Mouse (Mus musculus): Measurements from ENCODE around the gene Acmsd.
A peak's percentile ranks its signal among the peaks of the same experiment; 100 is the strongest.
"Not testable (repeated sequence)": the region's sequence is repeated elsewhere in the genome, so short reads cannot be mapped to it uniquely, and the experiment has no call there.

Gene Acmsd

DNA sequence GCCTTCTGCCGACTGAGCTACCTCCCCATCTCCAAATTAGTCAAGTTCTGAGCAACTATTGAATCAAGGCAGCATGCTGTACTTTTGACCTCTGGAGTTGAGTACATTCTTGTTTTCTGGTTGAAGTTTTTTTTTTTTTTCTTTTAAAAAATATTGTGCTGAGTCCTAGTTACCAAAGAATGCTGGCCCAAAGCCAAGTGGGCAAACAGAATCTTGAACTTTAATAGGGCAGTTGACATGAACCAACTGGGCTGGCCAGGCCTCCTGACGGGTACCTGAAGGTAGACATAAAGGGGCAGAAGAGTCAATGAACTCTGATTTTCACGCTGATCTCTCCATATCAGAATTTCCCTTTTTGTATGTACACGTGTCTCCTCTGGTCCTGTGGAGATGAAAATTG, at the start of gene Acmsd:
Acmsd (plus strand) TSS at position 318 of the 400 bp plus-strand sequence.
- DNase-seq (ENCODE audit: low spot score in 2 of 2): no peak

DNA sequence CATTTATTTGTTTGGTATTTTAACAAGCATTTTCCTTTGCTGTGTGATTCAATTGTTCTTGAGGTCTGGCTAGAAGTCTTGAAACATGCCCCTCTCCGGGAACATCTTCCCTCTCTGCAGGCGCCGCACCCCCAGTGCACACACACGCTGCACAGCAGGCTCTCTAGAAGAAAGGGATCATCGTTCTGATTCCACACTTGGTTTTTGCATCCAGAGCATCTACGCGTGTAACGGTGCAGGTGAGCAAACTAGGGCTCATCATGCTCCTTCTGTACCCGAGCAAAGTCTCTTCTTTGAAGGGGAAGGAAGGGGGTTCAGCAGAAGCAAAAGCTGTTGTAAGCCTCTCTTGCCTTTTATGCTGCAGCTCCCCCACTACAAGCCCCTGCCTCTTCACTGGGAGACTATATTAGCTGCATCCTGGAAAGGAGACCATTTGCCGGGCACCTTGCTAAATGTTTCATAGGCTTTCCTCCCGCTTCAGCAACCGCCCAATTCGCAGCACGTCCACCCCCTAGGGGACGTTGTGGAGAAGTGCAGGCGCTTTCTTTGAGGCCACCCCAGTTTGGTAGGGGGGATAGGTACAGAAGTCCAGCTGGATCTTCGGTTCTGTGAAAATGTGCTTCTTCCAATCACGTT, 49.6 kb upstream of the Acmsd start, which contains the start of gene Tmem163:
Tmem163 (minus strand) TSS at position 51 of the 636 bp plus-strand sequence.
- DNase-seq (ENCODE audit: low spot score in 2 of 2): peak in 1 of 2 experiments; percentile 19

DNA sequence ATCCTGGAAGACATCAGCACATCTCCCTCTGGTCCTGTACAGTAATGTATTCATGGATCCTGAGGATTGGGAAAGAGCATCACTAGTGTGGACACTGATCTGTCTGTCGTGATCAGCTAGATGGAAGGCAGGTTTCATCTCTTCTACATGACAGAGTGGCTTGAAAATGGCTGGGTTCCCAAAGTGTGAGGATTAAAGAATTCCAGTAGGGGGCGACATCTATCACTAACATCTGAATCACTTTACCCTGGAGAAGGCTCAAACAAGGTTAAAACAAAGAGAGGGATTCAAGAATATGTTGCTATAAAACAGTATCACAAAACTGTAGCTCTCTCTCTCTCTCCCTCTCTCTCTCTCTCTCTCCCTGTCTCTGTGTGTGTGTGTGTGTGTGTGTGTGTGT, 32.7 kb upstream of the Acmsd start:
- DNase-seq (ENCODE audit: low spot score in 2 of 2): no peak

GRCm38 (mm10) chr1:127702187-127702586, 27.0 kb upstream of the Acmsd start:
- DNase-seq (ENCODE audit: low spot score in 2 of 2): no peak

- DNase-seq (ENCODE audit: low spot score in 2 of 2): peak in 1 of 2 experiments; percentile 15
Observed at GRCm38 (mm10) chr1:127706269-127706668, 22.9 kb upstream of the Acmsd start.

- peak; percentile 10 for DNase-seq (ENCODE audit: low spot score in 2 of 2)
Observed at GRCm38 (mm10) chr1:127716441-127716840, 12.8 kb upstream of the Acmsd start.

DNA sequence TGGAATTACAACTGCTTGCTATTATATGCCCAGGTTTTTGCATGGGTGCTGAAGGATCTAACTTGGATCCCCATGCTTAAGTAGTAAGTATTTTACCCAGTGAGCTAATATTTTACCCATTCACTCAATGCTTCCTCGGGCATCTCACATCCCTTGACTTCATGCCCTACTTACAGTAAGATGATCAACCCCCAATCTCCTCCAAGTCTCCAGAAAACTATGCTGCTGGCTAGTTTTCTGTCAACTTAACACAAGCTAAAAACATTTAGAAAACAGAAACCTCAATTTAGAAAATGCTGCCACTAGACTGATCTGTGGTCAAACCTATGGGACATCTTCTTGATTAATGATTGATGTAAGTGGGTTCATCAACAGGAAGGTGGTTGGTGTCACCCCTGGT, 10.9 kb upstream of the Acmsd start:
- no peak for DNase-seq (ENCODE audit: low spot score in 2 of 2)

DNA sequence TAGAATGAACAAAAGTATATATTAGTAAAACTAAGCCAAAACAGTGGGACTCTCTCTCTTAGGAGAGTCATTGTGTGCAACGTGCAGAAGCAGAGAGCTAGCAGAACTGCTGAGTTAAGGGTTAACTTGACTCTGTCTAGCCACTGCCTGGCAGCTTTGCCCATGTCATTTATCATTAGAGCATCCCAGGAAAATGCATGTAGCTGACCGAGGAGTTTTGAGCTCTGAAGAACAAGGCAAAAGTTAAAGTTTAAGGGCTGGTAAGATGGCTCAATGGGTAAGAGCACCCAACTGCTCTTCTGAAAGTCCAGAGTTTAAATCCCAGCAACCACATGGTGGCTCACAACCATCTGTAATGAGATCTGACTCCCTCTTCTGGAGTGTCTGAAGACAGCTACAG, 5.6 kb upstream of the Acmsd start:
- DNase-seq (ENCODE audit: low spot score in 2 of 2): no peak

DNA sequence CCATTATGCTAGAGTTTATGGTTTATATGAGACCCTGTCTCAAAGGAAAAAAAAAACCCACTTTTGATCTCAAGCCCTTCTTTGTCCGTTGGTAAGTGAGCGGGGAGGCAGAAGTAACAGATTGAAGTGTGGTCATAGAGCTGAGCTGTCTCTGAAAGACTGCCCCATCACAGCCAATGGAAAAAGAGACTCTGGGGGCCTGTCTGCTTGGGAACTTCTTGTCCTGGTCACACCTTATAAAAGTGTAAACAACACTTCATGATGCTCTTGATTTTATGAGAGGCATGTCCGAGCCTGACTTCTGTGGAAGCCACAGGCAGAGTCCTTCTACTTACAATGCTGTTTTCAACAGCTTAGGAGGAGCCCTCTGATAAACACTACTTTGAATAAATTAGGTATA, 1.9 kb downstream of the Acmsd start:
- no peak for DNase-seq (ENCODE audit: low spot score in 2 of 2)

DNA sequence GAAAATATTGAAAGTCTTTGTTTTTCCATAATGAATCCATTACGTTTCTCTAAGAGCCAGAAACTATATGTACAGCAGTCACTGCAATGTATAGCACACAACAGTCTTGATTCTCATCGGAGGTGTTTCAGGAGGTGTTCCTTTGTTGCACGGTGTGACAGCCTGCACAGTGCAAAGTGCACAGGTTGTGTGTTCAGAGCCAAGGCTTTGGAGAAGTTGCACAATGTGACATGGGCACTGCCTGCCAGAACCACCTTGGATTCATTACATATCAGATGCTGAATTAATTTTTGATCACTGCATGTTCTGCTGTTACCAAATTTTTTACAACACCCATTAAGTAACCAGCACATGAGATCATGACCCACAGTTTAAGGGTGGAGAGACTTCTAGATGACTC, 3.2 kb downstream of the Acmsd start:
- DNase-seq (ENCODE audit: low spot score in 2 of 2): no peak

DNA sequence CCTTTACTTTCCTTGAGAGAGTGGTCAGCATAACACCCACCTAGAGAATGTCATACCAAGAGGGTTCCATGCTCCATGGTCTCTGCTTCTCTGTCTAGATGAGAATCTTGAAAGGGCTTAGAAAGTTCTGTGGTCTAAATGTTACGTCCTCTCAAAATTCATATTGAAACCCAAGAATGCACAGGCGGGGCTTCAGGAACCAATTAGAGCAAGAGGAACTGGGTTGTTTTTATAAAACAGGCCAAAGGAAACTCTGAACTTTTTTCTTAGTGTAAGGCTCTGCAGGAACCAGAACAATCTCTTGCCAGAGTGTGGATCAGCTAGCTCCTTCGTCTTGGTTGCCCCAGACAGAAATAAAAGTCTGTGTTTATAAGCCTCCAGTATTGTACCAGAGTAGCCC, 3.6 kb downstream of the Acmsd start:
- DNase-seq (ENCODE audit: low spot score in 2 of 2): no peak

DNA sequence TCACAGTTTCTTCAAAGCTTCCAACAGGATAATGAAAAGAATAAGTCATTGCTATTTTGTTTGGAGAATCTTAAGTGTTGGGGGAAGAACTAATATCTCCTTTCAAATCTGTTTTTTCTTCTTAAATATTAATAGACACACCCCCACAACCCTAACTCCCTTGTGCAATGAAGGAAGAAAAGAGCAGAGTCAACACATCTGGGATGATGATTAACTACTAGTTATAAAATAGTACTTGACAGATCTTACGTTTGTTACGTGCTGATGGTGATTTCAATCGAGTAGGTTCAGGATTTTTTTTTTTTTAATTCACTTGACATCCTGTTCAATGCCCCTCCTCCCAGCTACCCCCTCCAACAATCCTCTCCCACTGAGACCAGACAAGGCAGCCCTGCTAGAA, 6.1 kb downstream of the Acmsd start:
- no peak for DNase-seq (ENCODE audit: low spot score in 2 of 2)

DNA sequence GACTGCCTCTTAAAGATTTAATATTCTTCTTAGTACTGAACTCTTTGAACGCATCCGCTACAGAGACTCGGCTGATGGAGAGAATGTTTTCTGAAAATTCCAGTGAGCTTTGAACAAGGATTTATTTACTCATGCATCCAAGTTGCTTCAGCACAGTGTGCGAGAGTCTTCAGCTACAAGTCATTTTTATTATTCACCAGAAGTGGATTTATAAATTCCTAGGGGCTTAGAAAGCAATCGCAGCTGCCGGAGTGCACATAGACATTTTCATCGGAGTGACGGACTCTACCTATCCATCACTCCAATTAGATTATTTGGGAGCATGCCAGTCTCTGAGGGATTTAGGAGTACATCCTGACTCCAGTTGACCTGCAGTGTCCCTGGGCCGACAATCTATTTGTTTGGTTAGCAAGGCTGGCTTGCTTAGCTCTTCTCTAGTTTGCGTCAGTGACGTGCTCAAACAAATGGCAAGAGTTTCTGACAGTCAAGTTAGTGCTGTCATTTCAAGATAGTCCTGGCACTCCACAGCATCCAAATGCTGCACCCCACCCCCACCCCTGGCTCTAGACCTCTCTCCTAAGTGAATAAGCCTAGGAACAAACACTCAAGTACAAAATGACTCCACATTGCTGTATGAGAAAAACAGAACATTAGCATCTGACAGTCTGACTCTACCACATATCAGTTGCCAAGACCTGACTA, 21.3 kb downstream of the Acmsd start:
- DNase-seq (ENCODE audit: low spot score in 2 of 2): no peak

GRCm38 (mm10) chr1:127755806-127756205, 26.6 kb downstream of the Acmsd start:
- no peak for DNase-seq (ENCODE audit: low spot score in 2 of 2)

DNA sequence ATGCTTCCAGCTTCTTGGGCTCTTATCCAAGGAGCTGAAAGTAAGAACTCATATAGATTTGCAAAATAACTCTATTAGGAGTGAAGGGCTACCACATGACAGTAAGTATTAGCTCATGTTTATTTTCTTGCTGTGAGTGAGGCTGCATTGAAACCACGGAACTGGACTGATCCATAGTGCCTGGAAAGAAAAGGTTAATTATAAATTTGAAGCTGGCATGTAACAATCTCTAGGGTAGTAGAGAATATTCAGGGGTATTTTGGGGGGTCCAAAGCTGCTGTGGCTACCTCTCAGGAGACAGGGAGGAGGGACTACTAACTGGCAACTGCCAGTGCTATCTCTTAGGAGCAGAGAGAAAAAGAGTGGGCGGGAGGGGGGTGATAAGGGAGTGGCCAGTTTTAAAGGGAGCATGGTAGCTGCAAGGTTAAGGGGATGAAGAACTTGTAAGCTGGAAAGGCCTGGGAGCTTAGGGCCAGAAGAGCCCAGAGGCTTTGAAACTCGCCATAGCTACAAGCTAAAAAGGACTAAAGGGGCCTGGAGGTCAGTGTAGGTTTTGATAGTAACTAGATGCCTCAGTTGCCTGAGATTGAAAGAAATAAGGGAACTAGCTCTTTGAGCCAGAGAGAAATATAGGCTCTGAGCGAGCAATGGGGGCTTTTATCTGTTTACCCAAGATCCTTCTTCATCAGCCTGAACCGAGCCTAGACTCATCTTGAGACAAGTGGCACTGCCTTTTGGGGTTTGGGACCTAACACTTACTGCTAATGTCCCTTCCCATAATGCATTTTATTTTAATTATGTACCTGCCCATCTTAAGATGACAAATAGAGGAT, 27.3 kb downstream of the Acmsd start:
- no peak for DNase-seq (ENCODE audit: low spot score in 2 of 2)

DNA sequence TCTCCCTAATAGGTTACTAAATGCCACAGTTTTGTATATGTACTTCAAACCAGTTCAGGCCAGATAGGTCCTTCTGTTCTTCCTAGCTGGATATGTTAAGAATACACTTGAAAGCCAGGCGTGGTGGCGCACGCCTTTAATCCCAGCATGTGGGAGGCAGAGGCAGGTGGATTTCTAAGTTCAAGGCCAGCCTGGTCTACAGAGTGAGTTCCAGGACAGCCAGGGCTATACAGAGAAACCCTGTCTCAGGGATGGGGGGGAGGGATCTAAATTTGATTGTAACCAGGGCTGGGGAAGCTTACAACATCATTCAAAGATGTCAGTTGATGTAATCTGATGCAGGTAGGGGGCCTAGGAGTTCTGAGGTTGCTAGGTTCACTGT, 27.9 kb downstream of the Acmsd start:
- not testable (repeated sequence) for DNase-seq (ENCODE audit: low spot score in 2 of 2)

DNA sequence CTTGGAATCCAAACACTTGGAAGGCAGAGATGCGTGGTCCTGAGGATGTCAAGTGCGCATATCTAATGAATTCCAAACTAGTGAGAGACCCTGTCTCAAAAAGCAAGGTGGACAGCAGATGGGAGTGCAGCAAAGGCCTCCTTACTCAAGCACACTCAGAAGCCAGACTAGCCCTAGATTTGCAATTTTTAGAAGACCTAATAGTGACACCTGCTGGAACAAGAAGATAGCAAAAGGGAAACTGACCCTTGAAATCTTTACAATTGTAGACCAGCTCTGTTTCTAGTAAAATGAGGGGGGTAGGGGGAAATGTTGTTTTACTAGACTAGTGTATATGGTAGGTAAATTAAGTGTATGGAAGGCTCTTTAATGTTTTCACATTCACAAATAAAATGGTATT, 36.3 kb downstream of the Acmsd start:
- DNase-seq (ENCODE audit: low spot score in 2 of 2): no peak

DNA sequence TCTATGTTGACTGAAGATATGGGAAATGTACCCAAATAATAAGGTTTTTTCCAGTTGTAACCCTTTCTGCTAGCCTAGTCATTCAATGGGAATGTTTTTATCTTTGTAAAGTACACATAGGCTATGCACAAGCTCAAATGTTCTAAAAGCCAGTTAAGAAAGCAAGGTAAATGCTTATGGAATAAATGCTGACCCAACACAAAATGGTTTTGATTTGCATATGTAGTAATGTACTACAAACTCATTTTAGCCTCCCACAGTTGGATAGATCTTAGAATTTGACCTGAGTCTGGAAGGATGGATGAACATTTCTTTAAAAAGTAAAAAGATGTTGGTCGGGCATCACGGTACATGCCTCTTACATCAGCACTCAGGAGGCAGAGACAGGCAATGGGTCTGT, 37.5 kb downstream of the Acmsd start:
- no peak for DNase-seq (ENCODE audit: low spot score in 2 of 2)

DNA sequence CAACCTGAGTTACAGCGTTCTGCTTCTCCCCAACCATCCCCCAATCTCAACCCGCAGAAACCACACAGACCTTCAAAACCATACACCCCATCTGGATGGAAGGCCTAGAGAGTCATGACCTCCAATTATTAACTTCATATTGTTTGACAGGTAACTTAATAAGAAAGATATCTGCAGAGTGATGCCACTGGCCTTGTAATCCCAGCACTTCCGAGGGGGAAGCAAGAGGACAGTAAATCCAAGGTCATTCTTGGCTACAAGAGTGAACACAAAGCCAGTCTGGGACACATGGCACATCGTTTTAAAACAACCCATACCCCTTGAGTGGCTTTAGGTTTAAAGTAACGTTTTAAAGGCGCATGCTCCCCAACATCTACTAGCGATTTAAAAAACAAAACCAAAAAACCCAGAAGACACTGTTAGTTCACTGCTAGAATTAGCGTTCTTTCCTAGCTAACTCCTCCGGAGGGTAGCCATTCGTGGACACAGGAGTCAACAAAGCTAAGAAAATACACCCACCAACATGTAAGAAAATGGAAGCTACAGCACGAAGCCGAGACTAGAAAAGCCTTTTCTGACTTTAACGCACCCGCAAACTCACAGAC, 44.1 kb downstream of the Acmsd start:
- no peak for DNase-seq (ENCODE audit: low spot score in 2 of 2)

DNA sequence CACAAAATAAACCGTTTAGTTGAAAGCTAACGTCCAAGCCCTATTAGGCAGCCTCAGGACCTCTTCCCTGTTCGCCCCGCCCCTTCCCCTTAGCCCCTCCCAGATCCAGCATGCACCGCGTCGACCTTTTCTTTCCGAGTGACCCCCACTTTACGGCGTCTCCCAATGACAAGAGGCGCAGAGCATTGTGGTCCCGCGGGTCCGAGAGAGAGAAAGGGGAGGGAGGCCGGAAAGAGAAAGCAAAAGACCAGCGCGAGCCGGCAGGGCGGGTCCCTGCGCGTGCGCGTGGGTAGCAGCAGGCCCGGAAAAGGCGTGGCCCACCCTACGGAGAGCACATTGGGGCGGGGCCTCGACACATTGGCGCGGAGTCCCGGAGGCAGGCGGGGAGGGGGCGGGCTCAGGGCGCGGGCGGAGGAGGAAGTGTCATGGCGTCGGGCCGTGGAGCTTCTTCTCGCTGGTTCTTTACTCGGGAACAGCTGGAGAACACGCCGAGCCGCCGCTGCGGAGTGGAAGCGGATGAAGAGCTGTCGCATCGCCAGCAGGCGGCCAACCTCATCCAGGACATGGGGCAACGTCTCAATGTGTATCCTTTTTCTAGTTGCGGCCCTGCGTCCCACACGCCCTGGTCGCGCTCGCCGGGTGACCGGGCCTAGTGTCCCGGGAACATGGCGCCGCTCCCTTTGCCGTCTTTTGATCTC, 44.7 kb downstream of the Acmsd start, which contains the start of gene Ccnt2:
Ccnt2 (plus strand) TSS at position 362 of the 698 bp plus-strand sequence.
- peak; percentile 99 for DNase-seq (ENCODE audit: low spot score in 2 of 2)

GRCm38 (mm10) chr1:127774501-127774880, 45.3 kb downstream of the Acmsd start:
- no peak for DNase-seq (ENCODE audit: low spot score in 2 of 2)
